Mouse (Mus musculus) embryo, embryonic 11.5 days (tissue): Measurements from ENCODE around the gene Gsap.
"Not testable (repeated sequence)": the region's sequence is repeated elsewhere in the genome, so short reads cannot be mapped to it uniquely, and the experiment has no call there.

Experiments
- DNase-seq: peaks from one replicate; pipeline ENCODE4 v3.0.0-alpha.2; 2012; ENCODE audit warnings: low read depth, low spot score

Gsap gene

DNA sequence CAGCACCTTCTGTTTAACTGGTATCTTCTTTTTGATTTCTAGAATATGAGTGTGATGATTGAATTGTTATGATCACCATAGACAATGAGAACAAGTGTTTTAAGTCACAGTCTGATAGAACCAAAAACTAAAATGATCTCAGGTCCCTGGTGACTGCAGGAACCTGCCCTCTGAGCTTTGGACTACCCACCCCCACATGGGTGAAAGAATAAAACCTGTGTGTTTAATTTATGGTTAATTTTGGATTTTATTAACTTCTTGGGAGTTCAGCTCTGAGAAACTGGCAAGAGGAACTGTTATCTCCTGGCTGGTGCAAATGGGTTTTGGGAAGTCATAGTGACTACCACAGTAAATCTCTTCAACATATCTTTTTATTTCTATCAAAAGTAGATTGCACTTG is 6.6 kb upstream of the Gsap start:
- no peak for DNase-seq

DNA sequence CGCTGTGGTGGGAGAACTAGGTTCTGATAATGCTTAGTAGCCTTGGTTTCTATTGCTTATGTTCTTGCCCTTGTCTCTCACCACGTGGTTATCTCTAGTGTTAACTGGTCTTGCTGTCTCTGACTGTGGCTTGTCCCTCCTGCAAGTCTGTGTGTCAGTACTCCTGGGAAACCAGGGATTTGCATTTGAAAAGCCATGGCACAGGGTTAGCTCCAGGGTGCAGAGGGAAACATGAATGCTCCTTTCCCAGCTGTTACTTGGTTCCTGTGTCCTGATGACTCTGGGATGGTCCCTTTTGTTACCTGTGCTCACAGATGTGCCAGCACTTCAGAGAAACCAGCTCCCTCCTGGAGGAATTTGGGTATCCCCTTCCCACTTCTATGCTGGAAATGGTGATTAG is 3.0 kb upstream of the Gsap start:
- not testable (repeated sequence) for DNase-seq

DNA sequence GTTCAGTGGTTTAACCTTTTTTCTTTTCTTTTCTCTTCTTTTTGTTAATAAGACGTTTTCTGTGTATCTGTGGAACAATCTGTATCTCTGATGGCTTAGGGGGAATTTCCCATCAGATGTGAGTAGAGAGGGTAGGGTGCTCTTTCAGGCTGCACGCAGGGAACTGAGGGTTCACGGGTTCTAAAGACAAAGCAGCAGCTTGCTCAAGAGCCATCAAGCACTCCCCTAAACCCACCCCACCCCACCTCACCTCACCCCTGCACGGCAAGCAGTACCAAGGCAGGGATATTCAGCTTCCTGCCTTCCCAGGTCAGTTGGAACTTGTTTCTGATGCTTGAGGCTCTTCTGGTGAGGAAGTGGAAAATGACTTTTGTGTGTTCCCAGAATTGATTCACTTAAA is 766 bp downstream of the Gsap start:
- DNase-seq: no peak

DNA sequence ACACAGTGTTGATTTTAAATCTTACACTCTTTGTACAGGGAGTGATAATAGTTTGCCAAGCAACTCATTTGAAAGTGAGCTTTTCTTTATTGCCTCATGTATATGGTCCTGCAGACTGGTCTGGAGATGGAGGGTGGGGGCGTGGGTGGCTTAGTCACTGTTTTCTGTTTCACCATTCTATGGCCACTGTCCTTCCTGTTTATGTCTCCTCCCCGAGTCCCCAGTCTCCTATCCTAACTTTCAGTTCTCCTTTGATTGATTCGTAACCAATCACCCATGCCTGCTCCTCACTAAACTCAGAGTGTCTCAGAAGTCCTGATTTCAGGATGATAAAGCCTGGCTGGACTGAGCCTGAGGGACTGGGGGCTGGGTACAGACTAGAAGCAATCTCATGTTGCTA is 2.4 kb downstream of the Gsap start:
- DNase-seq: no peak

GRCm38 (mm10) chr5:21189036-21189435 is 3.0 kb downstream of the Gsap start:
- no peak for DNase-seq

DNA sequence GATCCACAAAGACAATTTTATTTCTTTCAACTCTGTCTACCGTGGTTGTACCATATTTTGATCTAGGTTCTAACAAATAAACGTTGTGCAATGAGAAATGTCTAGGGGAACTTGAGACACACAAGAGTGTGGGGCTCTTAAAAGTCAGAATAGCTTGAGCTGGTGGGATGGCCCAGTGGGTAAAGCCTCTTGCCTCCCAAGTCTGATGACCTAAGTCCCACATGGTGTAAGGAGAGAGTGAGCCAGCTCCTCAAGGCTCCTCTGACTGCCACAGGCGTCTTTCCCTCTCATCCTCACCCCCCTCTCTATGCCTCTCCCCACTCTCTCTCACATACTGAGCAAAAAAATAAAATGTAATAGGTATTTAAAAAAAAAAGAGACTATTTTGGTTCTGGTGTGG is 3.4 kb downstream of the Gsap start:
- no peak for DNase-seq

- no peak for DNase-seq
Measured at GRCm38 (mm10) chr5:21203504-21203903, 17.4 kb downstream of the Gsap start.

DNA sequence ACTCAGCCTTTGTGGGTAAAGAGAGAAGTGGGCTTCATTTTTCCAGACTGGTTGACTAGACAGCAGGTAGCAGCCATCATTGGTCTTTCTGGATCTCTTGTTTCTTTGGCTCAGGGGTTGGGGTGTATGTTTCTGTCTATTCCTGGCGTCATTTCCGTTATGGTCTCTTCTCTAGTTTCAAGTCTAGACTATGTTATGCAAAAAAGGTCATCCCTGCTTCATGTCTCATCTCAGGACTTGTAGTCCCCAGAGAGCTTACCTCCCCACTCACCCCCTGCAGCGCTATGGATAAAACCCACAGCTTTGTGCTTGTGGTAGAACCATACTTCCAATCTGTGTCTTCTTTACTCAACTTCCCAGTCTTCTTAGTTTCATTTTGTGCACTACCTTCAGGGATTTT is 18.1 kb downstream of the Gsap start:
- DNase-seq: no peak

DNA sequence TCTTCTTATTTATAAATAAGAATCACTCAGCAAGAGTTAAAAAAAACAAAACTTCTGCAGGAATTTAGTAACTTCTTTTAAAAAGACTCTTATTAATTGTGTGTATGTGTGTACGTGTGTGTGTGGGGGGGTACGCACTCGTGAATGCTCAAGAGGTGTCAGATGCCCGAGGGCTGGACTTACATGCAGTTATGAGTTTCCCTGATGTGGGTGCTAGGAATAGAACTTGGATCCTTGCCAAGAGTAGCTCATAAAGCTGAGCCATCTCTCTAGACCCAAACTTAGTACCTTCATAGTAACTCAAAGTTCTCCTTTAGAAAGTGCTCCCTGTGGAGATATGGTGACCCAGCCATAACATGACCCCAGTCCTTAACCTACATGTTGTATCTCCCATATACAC is 20.0 kb downstream of the Gsap start:
- no peak for DNase-seq

GRCm38 (mm10) chr5:21211406-21211805 is 25.4 kb downstream of the Gsap start:
- no peak for DNase-seq

GRCm38 (mm10) chr5:21212933-21213332 is 26.9 kb downstream of the Gsap start:
- DNase-seq: no peak

GRCm38 (mm10) chr5:21213801-21214200 is 27.7 kb downstream of the Gsap start:
- DNase-seq: no peak

DNA sequence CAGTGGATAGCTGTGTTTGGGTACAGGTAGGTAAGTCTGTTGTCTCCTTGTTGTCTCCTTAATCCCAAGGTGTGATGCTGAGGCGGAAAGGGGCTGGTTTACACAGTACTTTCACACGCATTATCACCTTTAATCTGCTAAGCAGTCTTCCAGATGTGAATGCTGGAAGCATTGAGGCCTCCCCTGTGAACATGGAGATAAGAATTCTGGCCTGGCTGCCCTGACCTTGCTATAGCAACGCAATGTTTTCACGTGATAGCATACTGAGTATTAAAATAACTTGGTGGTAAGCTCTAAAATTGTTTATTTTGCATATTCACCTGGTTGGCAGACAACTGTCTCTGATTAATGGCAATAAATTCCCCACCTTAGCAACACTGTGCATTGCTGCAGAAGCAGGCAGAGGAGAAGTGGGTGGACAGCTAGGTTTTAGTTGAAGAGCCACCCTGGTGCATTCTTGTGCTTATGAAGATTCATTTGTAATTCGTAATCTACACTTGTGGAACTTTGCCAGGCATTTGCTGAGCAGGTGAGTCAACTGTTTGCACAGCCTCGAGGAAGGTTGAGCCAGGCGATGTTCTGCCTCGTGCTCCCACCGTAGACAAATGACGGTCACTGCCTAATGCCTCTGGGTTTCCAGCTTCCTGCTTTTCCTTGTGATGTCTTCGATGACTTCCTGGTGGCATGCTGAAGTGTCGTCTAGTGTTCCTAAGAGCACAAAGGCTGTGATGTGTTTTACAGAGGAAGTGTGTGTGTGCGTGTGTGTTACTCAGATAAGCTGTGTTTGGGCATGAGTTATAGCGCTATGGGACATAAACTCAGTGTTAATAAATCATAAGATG is 31.6 kb downstream of the Gsap start:
- DNase-seq: no peak

GRCm38 (mm10) chr5:21232876-21233275 is 46.8 kb downstream of the Gsap start:
- DNase-seq: no peak

- no peak for DNase-seq
Measured at GRCm38 (mm10) chr5:21244575-21244974, 58.5 kb downstream of the Gsap start.

GRCm38 (mm10) chr5:21245241-21245640 is 59.2 kb downstream of the Gsap start:
- DNase-seq: no peak

GRCm38 (mm10) chr5:21246794-21247193 is 60.7 kb downstream of the Gsap start:
- no peak for DNase-seq

DNA sequence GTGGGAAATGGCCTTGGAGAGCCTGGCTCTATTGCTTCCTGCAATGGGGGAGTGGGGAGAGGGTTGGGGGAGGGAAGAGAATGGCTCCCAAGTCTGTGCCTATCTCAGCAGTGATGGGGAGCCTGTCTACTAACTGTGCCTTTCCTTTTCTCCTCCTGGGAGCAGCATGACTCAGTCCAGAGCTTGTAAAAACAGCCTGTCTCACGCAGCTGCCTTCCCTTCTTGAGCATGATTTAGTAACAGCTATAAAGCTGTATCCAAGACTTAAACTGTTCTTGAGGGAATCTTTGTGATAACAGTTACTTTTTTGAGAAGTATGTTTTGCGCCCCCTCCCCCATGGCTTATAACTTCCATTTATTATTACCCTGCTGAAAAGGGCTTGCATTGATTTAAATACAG is 61.9 kb downstream of the Gsap start:
- DNase-seq: no peak

- DNase-seq: no peak
Measured at GRCm38 (mm10) chr5:21248834-21249233, 62.8 kb downstream of the Gsap start.

DNA sequence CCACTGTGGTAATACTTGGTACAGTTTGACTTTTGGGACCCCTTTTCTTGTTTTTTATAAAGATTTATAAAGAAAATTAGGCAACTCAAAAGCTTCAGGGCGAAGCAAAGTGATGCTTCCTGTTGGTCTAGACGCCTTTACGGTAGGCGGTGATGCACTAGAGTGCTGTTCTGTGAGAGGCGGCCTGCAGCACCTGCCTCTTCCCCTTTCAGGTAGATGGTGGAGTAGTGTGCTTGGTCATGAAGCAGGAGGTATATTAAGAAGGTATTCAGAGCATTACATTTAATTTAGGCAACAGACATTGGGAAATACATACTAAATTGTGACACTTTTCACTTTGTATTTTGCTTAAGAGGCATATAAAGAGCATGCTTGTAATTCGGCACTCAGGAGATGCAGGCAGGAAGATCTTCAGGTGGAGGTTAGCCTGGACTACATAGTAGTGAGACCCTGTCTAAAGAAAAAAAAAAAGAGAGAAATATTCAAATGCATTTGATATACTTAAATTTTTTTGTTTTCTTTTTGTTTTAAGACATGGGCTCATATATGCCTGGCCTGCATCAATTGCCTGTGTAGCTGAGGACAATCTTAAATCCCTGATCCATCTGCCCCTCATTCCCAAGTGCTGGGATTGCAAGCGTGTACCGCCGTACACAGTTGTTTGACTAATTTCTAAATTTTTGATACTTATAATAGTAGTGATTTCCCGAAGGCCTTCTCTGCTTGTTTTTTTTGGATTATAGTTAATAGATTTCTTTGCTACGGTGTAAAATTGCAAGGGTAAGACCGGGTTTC is 68.9 kb downstream of the Gsap start:
- no peak for DNase-seq

GRCm38 (mm10) chr5:21255551-21256132 is 69.6 kb downstream of the Gsap start:
- DNase-seq: no peak

DNA sequence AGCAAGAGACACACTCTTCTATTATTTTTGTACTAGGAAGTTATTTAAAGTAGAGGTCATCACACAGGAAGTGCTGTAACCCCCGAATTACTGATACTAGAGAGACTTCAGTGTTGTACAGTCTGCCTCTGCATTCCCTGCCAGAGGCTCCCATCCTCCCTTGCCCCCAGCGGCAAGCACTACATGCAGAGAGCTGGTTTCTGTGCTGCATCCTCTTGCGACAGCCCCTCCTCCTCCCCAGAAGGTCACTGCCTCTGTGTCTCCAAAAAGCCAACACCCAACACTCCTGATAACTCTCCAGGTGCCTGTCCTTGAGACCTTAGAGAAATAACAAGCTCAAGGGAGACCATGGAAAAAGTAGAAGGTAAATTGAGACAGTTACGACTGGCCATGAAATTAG is 71.1 kb downstream of the Gsap start:
- DNase-seq: no peak

- no peak for DNase-seq
Measured at GRCm38 (mm10) chr5:21257806-21258205, 71.8 kb downstream of the Gsap start.
